ENCODE assay signal across 19 mouse cellular contexts in the genomic region with DNA sequence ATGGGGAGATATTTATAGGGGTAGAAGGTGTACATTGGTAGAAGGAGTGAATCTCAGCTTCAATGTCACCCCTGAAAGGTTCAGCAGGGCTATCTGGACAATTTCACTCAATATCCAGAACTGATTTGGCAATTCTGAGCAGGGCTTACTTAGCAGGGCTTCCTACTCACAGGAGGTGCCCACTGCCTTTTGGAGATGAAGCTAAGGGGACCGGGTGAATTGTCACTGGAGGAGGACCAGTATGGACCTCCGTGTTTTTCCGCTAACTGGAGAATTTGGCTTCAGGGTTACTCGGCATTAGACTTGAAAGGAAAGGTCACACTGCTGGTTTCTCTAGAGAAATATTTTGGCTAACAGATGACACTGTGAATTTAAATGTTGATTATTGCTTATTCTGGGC. TPM values are rescaled to one million over a fixed set of nuclear protein-coding genes. Genes with fewer than 3 reads are reported as not detected.
A peak's percentile ranks its signal among the peaks of the same experiment; 100 is the strongest.
DNase-seq lines count a peak whose midpoint lies in the region; ATAC-seq lines count a peak whose summit lies in the region.
"Had no signal": no experiment of that assay in that cellular context is flagged by ENCODE, and none has a peak within 500 bp of the region (broad histone marks: within the 10 kb centered on the region; RNA-seq: fewer than 3 reads in every experiment).

No protein-coding gene starts in this region.

- WGBS in midbrain, embryonic 11.5 days: 53% methylated on average over 4 of the region's 4 CpGs
- WGBS in midbrain, embryonic 15.5 days: 49% methylated on average over 4 of the region's 4 CpGs

- H3K27ac ChIP-seq in midbrain, embryonic 11.5 days (ENCODE audit: low read depth, low read length): no peak overlapping the region
- H3K27ac ChIP-seq in midbrain, embryonic 15.5 days: no peak overlapping the region

- H3K27me3 ChIP-seq in midbrain, embryonic 11.5 days (ENCODE audit: control insufficient read depth, insufficient read depth, low read length): peaks cover 54% of the 10 kb centered on the region
- H3K27me3 ChIP-seq in midbrain, embryonic 15.5 days (replicated peaks): peaks cover 66% of the 10 kb centered on the region
- H3K27me3 ChIP-seq: CH12.LX had no signal

- no peak overlapping the region for H3K4me3 ChIP-seq in midbrain, embryonic 11.5 days (ENCODE audit: low read depth, low read length)
- no peak overlapping the region for H3K4me3 ChIP-seq in midbrain, embryonic 15.5 days

- no peaks in the 10 kb centered on the region for H3K36me3 ChIP-seq in midbrain, embryonic 11.5 days (ENCODE audit: control insufficient read depth, insufficient read depth, low read length)
- no peaks in the 10 kb centered on the region for H3K36me3 ChIP-seq in midbrain, embryonic 15.5 days (replicated peaks)
- H3K36me3 ChIP-seq: G1E had no signal

- ATAC-seq in midbrain, embryonic 11.5 days (ENCODE audit: low FRiP score): no peak
- ATAC-seq in midbrain, embryonic 15.5 days (replicated peaks): no peak
- ATAC-seq: activated CD4-positive, CD25-positive, alpha-beta regulatory T cell, adult 4 months; CD4-positive, CD25-positive, alpha-beta regulatory T cell, adult 4 months; Patski had no signal

- H3K4me1 ChIP-seq in midbrain, embryonic 11.5 days (ENCODE audit: control insufficient read depth, insufficient read depth, low read length): peaks cover 12% of the 10 kb centered on the region
- peaks cover 11% of the 10 kb centered on the region for H3K4me1 ChIP-seq in midbrain, embryonic 15.5 days

- H3K9ac ChIP-seq in midbrain, embryonic 11.5 days (ENCODE audit: low read length): no peak overlapping the region
- no peak overlapping the region for H3K9ac ChIP-seq in midbrain, embryonic 15.5 days

- peak; percentile 58 for DNase-seq in heart, adult 11 months
- no peak for DNase-seq in heart, postnatal 4 days
- peak; percentile 86 for DNase-seq in midbrain, embryonic 11.5 days (ENCODE audit: low spot score, missing footprints)
- DNase-seq: adrenal gland, adult 2 months; adrenal gland, adult 8-10 months; adrenal gland, postnatal 10 days; adrenal gland, postnatal 14 days; adrenal gland, postnatal 25 days; adrenal gland, postnatal 36 days; B cell, adult 2 months; cerebellum, adult 11 months; cerebellum, adult 11-12 months; cerebellum, adult 18-20 months had no signal

- H3K4me2 ChIP-seq in midbrain, embryonic 11.5 days: no peak overlapping the region
- no peak overlapping the region for H3K4me2 ChIP-seq in midbrain, embryonic 15.5 days

- no peaks in the 10 kb centered on the region for H3K9me3 ChIP-seq in midbrain, embryonic 11.5 days (ENCODE audit: control insufficient read depth, low read length)
- H3K9me3 ChIP-seq in midbrain, embryonic 15.5 days: no peaks in the 10 kb centered on the region

RNA-seq across cellular contexts. Expression of gene Tmem33, which starts 25.7 kb away (rescaled TPM):
- 10 to 100 TPM; 37.4 to 38.4 TPM for total RNA-seq in heart, postnatal 4 days (2021)
- 120 and 121 TPM in 2 replicates for polyA plus RNA-seq in midbrain, embryonic 11.5 days (2014; fragmentation: Nextera tagmentation; extraction: Ambion mirVana)
- 66.9 and 71.9 TPM in 2 replicates for polyA plus RNA-seq in midbrain, embryonic 15.5 days (2015; fragmentation: Nextera tagmentation; extraction: Ambion mirVana)
